Mouse (Mus musculus) activated CD4-positive, CD25-positive, alpha-beta regulatory T cell, adult 9 weeks (primary cell): Measurements from ENCODE around the gene Cyp2t4. TPM values are rescaled to one million over a fixed set of nuclear protein-coding genes. Genes with fewer than 3 reads are reported as not detected.

ENCODE experiments used
- polyA plus RNA-seq: library from polyadenylated mRNA; unstranded; fragments of 100-300 nt; shearing (Covaris generic); gene quantifications from one replicate; pipeline ENCODE4 v1.2.1, GENCODE M21; 2017

Cyp2t4 gene
- polyA plus RNA-seq: 0.17 TPM

GRCm38 (mm10) chr7:27153205-27153764 lies at the start of gene Cyp2t4:
TSS of gene Cyp2t4 (plus strand) at chr7:27153714.

GRCm38 (mm10) chr7:27119676-27120075 lies 33.8 kb upstream of the Cyp2t4 start, which contains the start of gene Cyp2f2:
TSS of gene Cyp2f2 (plus strand) at chr7:27119909.

GRCm38 (mm10) chr7:27166614-27167474 lies 13.3 kb downstream of the Cyp2t4 start, which contains the start of gene Egln2:
TSS of gene Egln2 (minus strand) at chr7:27166802.

GRCm38 (mm10) chr7:27178324-27179216 lies 25.1 kb downstream of the Cyp2t4 start, which contains the start of gene Rab4b:
TSS of gene Rab4b (minus strand) at chr7:27178896.

GRCm38 (mm10) chr7:27180837-27181695 lies 27.6 kb downstream of the Cyp2t4 start, which contains the start of the genes Gm21983 and Mia:
TSS of gene Gm21983 (minus strand) at chr7:27181086.
TSS of gene Mia (minus strand) at chr7:27181157.

GRCm38 (mm10) chr7:27195681-27196611 lies 42.4 kb downstream of the Cyp2t4 start, which contains the start of the genes BC024978 and Snrpa:
TSS of gene BC024978 (plus strand) at chr7:27195781.
TSS of gene Snrpa (minus strand) at chr7:27196271.

Other genes starting within 250 kb of the Cyp2t4 start
- gene Cyp2a22, start 214.3 kb upstream of the Cyp2t4 start, polyA plus RNA-seq: not detected
- gene Cyp2a12, start 124.6 kb upstream of the Cyp2t4 start, polyA plus RNA-seq: not detected
- not detected for gene Cyp2f2, start 33.8 kb upstream of the Cyp2t4 start, polyA plus RNA-seq
- gene Egln2, start 13.1 kb downstream of the Cyp2t4 start, polyA plus RNA-seq: 82.0 TPM
- 152 TPM for gene Rab4b, start 25.2 kb downstream of the Cyp2t4 start, polyA plus RNA-seq
- 0.54 TPM for gene Gm21983, start 27.4 kb downstream of the Cyp2t4 start, polyA plus RNA-seq
- not detected for gene Mia, start 27.4 kb downstream of the Cyp2t4 start, polyA plus RNA-seq
- gene BC024978, start 42.1 kb downstream of the Cyp2t4 start, polyA plus RNA-seq: 1.6 TPM
- 115 TPM for gene Snrpa, start 42.6 kb downstream of the Cyp2t4 start, polyA plus RNA-seq
- gene Itpkc, start 74.9 kb downstream of the Cyp2t4 start, polyA plus RNA-seq: 4.7 TPM
- 29.8 TPM for gene Coq8b, start 79.3 kb downstream of the Cyp2t4 start, polyA plus RNA-seq
- gene Numbl, start 104.7 kb downstream of the Cyp2t4 start, polyA plus RNA-seq: 0.83 TPM
- gene Ltbp4, start 184.0 kb downstream of the Cyp2t4 start, polyA plus RNA-seq: 0.82 TPM
- gene Shkbp1, start 202.3 kb downstream of the Cyp2t4 start, polyA plus RNA-seq: 105 TPM
- gene Gm20479, start 203.7 kb downstream of the Cyp2t4 start, polyA plus RNA-seq: 0.61 TPM